Mouse (Mus musculus) spleen, adult 18-20 months (tissue): ENCODE results near the gene Gipc3.
A peak's percentile ranks its signal among the peaks of the same experiment; 100 is the strongest.

Experiments used
- DNase-seq, 2 experiments: peaks; one replicate each; pipeline ENCODE4 v3.0.0; 2022; ENCODE audit warnings: mixed read lengths in 2 of 2

Gipc3 gene

DNA sequence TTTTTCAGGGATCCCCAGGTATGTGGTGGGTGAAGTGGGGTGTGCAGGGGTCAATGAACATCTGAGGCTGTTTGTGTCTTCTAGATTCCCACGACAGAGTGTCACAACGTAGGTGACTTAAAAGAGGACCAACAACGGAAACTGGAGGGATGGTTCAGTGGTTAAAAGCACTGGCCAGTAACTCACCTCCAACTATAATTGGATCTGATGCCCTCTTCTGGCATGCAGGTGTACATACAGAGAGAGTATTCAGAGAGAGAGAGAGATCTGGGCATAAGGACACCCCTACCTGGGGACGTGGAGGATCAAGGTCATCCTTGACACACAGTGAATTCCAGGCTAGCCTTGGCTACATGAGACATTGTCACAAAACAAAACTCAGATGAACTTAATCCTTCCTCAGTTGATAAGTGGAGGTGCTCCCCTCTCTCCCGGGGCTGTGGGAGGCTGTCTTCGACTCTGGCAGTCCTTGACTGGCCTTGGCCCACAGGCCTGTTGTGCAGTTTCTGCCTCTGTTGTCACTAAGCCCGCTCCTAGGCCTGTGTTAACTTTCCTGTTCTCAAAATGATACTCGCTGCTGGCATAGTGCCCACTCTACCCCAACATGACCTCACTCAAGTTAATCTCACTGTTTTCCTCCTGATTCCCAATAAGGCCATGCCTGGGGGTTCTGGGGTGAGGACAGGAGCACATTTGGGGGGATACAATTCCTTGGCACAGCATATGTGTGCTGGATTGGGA is 1.5 kb upstream of the Gipc3 start:
- DNase-seq = no peak

DNA sequence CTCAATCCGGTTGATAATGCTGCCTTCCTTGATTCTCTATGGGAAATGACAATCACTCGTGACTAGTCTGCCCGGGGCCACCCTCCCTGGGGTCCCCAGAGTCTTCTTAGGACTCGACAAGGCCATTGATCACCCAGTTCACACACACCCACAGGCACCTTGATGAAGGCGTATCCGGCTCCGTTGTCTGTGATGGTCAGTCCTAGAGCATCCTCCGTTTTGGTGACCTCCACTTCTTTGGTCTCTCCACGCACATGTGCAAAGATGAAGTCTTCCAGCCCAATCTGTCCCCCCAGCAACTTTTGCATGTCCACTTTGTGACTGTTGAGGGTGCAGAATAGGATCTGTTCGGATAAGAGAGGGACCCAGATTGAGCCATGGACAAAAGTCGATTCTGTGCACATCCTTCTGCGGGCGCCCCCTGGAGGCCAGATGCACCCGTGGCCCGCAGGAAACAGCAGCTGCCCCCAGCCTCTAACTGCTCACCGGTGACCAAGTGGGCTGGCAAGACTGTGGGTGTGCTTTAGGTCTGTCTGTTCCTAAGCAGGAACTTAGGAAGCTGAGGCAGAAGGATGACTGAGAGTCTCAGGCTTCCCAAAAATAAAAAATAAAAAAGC is 1.6 kb downstream of the Gipc3 start:
- DNase-seq = peak in 1 of 2 experiments; percentile 80

DNA sequence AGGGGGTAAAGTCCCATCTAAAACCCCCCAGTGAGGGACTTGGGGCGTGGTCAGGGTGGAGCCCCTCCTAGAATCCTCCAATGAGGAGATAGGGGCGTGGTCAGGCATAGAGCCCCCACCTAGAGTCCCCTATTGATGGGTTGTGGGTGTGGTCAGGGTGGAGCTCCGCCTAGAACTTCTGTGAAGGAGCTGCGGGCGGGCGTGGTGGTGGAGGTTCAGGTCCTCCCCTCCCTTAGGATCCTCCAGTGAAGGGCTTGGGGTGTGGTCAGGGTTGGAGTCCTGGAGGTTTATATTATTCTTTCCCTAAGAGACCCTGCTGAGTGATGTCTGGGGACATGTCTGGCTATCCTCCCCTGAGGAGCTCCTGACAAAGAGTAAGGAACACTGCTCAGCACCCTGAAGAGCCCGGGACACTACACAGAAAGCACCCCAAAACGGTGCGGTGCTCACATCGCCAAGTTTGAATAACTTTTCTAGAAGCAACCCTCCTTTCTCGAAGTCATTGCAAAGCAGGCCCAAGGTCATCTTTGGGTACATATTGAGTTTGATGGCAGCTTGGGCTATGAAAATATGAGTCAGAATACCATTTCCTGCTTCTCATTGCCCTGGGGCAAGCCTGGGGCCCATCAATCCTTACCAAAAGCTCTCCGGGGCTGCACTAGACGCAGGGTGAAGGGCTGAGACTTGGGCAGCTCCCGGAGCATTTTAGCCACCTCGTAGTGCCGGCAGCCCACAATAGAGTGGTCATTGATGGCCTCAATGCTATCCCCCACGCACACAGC is 2.3 kb downstream of the Gipc3 start:
- no peak for DNase-seq

DNA sequence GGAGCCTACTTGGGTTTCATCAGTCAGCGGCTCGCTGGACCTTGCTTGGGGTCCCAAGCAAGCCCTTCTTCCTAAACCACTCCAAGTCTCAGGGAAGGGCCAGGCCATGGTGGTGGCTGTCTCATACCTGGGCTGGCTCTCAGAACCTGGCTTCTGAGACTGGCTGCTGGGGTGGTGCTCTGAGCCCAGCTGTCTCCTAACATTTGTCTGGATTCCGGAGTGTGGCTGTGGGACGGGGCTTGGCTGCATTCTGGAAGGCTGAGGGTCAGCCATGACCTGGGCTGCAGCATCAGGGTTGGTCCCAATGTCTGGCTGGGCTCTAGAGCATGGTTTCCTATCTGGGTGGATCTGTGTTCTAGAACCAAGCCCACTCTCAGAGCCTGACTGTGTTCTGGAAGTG is 6.5 kb downstream of the Gipc3 start:
- DNase-seq = no peak

DNA sequence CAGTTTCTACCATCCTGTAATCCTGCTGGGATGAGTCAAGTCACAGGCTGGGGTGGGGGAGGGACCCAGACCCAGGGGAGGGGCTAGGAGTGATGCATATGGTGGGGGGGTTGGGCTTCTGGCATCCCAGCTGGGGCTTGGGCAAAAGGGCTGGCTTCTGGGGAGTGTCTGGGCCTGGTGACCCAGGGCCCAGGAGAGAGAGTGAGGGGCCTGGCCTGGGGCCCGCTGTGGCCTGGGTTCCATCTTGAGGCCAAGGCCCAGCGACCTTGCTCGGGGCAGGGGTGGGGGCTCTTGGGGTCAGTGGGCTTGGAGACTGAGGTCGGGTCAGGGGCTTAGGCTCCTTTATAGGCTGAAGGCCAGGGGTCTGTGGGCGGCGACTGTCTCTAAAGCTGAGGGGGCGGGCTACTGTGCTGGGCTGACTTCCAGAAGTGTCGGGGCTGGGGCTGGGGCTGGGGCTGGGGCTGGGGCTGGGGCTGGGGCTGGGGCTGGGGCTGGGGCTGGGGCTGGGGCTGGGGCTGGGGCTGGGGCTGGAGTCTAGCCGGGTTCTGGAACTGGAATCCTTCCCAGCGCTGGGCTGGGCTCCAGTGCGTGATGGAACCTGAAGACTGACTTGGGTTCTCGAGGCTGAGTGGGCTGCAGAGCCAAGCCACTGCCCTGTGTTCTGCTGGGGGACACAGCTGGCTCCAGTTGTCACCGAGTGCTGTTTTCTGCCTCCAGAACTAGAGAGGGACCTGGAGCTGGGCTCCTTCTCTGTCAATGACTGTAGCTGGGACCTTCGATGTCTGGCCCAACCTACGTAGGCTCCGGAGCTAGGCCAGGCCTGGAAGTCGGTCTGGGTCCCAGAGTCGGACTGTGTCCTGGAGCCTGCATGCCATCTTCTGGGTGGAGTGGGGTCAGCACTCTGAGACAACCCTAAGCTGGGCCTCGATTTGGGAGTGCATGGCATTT is 7.4 kb downstream of the Gipc3 start:
- DNase-seq = no peak

DNA sequence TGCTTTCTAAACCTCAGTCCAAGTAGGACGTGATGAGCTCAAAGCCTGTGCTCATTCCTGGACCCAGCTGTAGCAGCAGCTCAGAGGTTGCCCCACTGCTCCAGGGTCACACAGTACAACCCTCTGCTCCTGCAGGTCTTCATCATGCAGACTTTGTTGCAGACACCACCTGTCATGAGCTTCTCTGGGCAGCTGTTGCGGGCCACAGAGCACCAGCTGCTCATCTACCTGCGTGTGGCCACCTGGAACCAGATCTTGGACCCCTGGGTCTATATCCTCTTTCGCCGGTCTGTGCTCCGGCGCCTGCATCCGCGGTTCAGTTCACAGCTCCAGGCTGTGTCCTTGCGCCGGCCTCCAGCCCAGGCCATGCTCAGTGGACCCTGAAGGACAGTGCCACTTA is 8.7 kb downstream of the Gipc3 start:
- no peak for DNase-seq

DNA sequence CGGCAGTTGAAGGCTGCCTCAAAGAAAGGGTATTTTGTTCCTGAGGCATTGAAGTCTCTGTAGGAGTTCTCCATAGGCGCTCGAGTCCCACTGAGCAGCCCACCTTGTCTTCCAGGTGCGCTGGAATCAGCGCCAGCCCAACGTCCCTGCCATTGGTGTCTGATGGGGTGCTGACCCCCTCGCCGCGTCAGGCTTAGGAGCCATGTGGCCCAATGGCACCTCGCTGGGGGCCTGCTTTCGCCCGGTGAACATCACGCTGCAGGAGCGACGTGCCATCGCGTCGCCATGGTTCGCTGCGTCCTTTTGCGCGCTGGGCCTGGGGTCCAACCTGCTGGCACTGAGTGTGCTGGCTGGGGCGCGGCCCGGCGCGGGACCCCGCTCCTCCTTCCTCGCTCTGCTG is 10.8 kb downstream of the Gipc3 start:
- DNase-seq = no peak

DNA sequence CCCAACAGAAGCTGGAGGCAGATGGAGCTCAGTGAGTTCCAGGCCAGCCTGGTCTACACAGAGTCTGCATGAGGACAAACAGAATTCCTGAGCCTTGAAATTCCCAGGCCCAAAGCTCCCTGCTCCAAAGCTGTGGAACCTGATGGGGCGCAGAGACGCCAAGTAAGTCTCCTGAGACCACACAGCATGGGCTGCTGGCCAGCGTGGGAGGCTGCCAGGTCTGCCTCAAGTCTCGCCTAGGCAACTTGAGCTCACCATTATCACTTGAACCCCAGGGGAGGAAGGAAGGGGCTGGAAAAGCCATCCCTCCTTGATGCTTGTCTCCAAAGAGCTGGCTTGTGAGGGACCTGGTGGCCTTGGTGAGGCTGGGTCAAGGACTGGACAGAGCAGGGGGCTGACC is 13.1 kb downstream of the Gipc3 start:
- no peak for DNase-seq

DNA sequence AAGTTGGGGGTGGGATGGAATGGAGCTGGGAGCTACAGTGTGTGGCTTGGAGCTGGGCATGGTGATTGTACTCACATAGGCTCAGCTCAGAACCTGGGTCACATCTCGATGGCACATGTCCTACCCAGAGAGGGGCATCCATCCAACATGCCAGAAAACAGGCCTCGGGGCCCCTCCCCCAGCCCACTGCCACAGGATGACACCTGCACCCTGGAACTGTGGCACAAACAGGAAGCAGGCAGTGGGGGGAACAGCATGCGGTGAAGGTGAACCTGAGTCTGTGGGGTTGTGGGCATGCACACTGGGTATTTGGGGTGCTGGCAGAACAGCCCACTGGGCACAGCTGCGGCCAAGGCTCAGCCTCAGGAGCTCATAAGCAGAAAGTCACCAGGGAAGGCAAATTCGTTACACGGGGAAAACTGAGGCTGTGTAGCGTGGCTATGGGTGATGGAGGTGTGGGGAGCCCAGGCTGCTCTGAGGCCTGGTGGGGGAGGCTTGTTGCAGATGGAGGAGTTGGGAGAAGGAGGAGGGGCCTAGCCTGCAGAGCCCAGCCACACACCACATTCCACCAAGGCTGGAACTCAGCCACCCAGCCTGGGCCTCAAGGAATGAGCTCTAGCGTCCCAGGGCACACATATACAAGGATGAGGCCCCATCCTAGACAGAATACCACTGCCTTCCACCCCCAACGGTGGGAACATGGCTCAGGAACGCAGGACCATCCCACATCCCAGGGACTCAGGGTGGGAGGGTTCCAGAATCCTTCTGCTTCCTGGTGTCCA is 13.7 kb downstream of the Gipc3 start:
- DNase-seq = peak; percentile 63 to 68

DNA sequence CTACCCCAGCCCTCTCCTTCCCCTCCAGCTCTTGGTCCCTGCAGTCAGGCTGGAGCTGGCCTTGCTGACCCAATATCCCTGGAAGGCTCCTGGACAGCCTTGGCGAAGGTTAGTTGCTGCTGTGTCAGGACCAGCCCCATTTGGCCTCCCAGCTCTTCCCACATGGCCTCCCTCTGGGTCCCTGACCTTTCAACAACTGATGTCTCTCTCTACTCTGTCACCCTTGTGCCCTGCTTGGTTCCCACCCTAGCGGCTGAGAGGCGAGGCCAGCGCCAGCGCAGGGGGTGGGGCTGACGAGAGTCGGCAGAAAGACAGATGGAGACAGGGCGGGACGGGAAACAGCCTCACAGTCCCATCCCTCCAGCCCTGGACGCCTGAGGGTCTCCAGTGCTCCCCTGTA is 14.7 kb downstream of the Gipc3 start, which contains the start of gene Tbxa2r:
Gene Tbxa2r, plus strand, starts transcription at position 346 of the 400 bp plus-strand sequence.
- DNase-seq = peak; percentile 58 to 63

DNA sequence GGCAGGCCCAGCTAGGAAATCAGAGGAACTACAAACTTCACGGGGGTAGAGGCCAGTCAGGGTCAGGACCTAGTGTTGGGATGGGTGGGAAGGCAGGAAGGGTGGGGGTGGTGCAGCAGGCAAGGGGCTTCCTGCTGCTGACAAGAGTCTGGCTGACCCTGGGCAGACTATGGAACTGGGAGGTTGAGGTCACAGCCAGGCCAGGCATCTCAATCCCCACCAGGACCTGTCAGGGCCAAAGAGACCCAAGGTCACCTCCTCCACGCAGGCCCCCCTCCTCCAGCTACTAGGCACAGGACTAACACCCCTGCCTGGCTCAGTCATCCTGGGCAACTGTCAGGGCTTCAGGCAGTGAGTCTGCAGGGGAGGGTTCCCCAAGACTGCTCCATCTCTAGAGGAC is 15.1 kb downstream of the Gipc3 start:
- DNase-seq = no peak

DNA sequence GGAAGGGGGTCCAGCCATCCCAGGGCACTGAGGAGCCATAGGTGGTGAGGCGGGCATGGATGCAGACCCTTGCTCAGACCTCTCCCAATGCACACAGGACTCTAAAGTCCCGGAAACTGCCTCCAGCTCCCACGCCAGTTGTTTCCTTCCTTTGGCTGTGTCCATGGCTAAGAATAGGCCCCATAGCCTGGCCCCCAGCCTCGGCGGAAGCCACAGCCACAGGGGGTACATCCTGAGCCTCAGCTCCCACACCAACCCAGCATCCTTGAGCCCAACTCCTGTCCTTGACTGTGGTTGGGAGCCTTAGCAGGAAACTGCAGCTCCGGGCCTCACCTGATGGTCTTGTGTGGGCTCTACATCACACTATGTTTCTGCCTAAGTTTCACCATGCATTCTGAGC is 16.2 kb downstream of the Gipc3 start:
- no peak for DNase-seq

DNA sequence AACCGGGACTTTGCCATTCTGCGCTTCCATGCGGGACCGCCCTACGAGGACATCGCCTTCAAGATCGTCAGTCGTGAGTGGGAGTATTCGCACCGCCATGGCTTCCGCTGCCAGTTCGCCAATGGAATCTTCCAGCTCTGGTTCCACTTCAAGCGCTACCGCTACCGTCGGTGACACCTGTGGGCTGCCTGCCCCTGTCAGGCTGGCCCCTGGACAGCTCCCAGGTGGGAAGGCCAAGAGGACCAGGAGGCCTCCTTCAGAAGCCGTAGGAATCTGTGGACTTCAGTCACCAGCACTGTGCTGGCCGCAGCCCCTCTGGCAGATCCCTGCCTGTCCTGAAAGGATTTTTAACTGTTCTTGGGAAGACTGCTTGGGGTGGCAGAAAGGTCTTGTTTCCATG is 17.3 kb downstream of the Gipc3 start:
- no peak for DNase-seq

DNA sequence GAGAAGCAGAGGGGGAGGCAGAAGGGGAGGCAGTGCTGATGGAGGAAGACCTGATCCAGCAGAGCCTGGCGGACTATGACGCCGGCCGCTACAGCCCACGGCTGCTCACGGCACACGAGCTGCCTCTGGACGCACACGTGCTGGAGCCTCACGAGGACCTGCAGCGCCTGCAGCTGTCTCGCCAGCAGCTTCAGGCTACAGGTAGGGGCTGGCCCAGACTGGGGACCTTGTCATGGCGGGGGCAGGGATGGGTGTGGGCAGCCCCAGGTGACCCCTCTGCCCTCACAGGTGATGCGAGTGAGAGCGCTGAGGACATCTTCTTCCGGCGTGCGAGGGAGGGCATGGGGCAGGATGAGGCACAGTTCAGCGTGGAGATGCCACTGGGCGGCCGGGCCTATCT is 17.9 kb downstream of the Gipc3 start:
- no peak for DNase-seq

DNA sequence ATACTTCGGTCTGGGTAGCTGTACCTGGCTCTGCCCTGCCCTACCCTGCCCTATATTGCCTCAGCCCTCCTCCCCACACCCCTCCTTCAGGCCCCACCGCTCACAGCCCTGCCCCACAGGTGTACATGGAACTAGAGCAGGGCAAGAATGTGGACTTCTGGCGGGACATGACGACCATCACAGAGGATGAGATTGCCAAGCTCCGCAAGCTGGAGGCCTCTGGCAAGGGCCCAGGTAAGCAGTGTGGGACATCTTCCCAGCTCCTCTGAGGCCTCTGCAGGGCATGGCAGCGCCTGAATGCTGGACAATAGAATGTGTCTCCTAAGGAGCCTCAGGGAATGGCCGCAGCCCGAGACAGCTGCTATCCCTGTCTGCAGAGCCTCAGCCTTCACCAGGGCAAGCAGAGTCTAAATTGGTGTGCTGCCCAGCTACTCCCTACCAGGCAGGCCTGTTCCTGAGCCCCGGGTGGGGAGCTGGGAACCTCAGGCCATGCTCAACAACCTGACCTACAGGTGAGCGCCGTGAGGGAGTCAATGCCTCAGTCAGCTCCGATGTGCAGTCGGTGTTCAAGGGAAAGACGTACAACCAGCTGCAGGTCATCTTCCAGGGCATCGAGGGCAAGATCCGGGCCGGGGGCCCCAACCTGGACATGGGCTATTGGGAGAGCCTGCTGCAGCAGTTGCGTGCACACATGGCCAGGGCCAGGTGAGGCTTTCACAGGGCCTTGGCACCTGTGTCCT is 19.1 kb downstream of the Gipc3 start:
- no peak for DNase-seq

DNA sequence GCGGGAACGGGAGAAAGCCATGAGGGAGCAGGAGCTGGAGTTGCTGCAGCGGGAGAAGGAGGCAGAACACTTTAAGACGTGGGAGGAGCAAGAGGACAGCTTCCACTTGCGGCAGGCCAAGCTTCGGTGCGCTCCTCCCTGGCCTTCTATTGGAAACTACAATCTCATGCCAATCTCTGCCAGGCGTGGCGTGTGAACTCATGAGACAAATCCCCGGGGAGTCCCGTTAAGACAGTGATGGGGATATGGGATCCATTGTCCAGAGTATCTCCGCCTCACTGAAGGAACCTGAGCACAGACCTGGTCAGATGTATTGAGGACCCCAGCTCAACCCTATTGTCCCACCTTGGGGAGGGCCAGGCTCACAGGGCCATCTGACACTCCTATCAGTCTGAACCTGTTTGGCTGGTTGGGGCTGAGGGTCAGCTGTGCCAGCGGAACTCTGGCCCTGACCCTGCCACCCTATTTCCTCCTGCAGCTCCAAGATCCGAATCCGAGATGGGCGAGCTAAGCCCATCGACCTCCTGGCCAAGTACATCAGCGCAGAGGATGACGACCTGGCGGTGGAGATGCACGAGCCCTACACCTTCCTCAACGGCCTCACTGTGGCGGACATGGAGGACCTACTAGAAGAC is 19.8 kb downstream of the Gipc3 start:
- DNase-seq = no peak

DNA sequence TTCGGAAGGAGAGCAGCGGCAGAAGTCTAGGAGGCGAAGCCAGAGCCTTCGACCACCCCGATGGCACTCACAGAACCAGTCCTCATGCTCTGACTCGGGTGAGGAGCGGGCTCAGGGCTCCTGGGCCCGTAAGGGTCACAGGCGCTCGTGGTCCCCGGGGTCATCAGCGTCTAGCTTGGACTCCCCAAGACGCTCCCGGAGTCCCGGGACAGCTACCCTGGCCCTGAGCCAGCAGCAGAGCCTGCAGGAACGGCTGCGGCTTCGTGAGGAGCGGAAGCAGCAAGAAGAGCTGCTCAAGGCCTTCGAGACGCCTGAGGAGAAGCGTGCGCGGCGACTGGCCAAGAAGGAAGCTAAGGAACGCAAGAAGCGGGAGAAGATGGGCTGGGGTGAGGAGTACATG is 20.6 kb downstream of the Gipc3 start:
- peak in 1 of 2 experiments; percentile 16 for DNase-seq

DNA sequence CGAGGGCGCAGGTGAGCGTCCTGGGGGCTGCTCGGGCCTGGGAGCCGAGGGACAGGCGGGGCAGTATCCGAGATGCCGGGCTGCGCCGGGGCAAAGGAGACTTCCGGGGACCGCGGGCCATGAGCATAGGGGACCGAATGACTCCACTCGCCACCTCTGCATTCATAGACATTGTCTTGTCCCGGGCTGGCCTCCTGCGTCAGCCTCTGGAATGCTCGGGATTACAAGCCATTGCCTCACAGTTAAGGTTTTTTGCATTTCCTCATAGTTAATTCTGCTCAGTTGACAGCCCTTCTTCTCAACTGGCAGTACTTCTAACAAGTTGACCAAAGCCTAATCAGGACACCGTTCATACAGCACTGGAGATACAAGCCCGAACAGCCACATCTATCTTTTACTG is 21.6 kb downstream of the Gipc3 start:
- no peak for DNase-seq

DNA sequence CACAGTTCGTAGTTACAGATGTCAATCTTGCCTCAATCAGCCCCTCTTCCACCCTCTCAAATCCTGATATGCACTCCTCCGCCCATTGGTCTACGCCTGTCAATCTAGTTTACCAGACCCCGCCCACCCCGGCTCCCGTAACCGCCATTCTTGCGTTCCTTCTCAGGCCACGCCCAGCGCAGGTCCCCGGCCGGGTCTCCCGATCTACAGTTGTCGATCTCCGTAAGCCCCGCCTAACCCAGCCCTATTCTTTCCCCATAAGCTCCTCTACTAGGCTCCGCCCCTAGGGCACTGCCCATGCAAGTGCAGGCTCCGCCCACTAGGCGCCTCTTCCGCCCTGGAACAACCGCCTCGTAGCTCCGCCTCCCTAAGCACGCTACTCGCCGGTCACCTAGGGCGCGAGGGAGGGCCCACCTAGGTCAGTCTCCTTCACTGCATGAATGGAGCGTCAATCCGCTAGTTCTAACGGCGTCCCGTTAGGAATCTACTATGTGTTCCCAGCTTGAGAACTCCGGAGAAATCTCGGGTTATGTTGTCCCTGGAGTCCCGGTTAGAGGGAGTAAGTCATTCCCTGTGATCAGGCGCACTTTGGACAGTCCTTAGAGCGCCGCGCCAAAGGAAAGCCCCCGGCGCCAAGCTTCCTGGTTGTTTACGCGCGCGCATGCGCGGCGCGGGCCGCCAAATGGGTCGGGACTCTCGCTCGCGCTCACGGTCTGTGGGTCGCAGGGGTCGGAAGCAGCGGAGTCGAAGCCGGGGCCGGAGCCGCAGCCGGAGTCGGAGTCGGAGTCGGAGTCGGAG is 22.3 kb downstream of the Gipc3 start, which contains the start of gene Cactin:
Gene Cactin, plus strand, starts transcription at position 554 of the 798 bp plus-strand sequence.
- peak; percentile 97 to 99 for DNase-seq
